Mouse (Mus musculus): ENCODE results near the gene Polr1b. TPM values are rescaled to one million over a fixed set of nuclear protein-coding genes. Genes with fewer than 3 reads are reported as not detected.

Gene Polr1b
- polyA plus RNA-seq, 1 experiment from 2014 or later = 28.5 TPM

DNA sequence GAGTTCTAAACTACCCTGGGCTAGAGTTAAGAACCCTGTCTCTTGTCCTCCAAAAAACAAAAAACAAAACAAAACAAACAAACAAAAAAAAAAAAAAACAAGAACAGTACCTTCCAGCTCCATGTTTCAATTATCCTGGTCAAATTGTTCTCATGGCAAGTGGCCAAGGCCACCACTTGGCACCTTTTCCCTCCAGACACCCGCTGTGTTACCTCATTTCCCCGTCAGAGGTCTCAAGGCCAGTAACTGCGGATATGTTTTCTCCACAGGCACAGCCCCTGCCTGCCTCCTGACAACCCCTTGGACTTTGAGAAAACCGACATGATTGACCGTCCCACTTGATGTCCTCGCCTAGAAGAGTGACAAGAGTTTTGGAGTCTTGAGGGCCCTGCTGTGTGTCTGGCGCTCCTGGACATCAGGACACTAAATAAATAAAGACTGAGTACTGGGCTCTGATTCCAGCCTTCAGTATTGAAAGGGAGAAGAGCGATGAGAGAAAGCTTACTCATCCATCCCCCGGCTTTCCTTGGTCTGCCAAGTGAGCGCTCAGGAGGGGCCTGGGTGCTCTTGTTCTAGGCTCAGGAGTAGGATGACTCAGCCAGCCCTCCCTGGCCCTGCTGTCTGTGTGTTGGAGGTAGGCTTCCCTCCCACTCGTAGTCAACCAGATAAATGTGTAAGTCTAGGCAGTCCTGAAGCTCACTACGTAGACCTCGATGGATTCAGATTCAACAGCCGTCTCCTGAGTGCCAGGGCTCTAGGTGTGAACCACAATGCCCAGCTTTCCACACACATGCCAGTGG, 32.4 kb downstream of the Polr1b start:
- H3K36me3 ChIP-seq (ENCODE audit: insufficient read depth) = peaks cover 19% of the 10 kb centered on the region
- H3K4me3 ChIP-seq (ENCODE audit: low read depth, low read length) = no peak overlapping the region
- H3K4me1 ChIP-seq (ENCODE audit: insufficient read depth) = peaks cover 7% of the 10 kb centered on the region
- TF ChIP-seq CTCF (IDR thresholded peaks at IDR 0.05; ENCODE audit: low read depth) = no peak
- no peak for DNase-seq
- H3K9ac ChIP-seq = no peak overlapping the region
- no peak for ATAC-seq (ENCODE audit: insufficient read depth)
- H3K9me3 ChIP-seq (ENCODE audit: low read depth, low read length) = no peaks in the 10 kb centered on the region; the same call in 1 of the 2 replicates
- no peak overlapping the region for H3K4me2 ChIP-seq
- H3K27me3 ChIP-seq (ENCODE audit: insufficient read depth, low read length) = no peaks in the 10 kb centered on the region
- WGBS = 95% methylated on average over 14 of the region's 14 CpGs
- H3K27ac ChIP-seq (ENCODE audit: low read depth) = no peak overlapping the region

DNA sequence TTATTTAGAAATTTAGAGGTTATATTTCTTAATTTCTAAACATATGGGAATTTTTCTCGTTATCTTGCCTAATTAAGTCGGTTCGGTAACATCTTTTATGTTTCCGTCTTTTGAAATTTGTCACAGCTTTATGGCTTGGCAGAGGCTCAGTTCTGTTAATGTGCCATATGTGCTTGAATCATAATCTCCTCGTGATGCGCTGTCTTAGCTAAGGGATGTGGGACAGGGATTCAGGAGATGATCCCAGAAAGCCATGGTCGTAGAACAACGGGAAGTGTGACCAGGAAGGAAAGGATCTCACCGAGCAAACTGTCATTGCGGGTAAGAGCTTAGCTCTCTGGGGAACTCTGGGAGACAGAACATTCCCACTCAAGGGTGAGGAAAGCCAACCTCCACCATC, 39.1 kb downstream of the Polr1b start:
- Histone ChIP-seq H3K4me2 (no peak overlapping the region), H3K27me3 (ENCODE audit: insufficient read depth, low read length) (no peaks in the 10 kb centered on the region), H3K4me1 (ENCODE audit: insufficient read depth) (no peaks in the 10 kb centered on the region), H3K4me3 (ENCODE audit: low read depth, low read length) (no peak overlapping the region), H3K27ac (ENCODE audit: low read depth) (no peak overlapping the region), H3K36me3 (ENCODE audit: insufficient read depth) (no peaks in the 10 kb centered on the region), H3K9me3 (ENCODE audit: low read depth, low read length) (no peaks in the 10 kb centered on the region), H3K9ac (no peak overlapping the region)
- WGBS = 78% methylated on average over 10 of the region's 10 CpGs
- ATAC-seq (ENCODE audit: insufficient read depth) (no peak), DNase-seq (no peak)
- TF ChIP-seq CTCF (IDR thresholded peaks at IDR 0.05; ENCODE audit: low read depth) = no peak

DNA sequence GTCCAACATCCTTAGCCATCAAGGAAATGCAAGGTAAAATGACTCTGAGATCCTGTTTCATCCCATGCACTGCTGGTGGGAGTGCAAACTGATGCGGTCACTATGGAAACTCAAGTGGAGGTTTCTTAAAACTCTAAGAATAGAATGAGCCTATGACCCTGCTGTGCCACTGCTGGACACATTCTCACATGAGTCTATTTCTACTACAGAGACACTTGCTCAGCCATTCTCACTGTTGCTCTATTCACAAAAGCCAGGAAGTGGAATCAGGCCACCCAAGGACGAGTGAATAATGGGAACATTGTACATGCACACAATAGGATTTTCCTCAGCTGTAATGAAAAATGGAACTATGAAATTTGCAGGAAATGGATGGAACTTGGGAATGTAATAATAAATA, 48.0 kb downstream of the Polr1b start:
- H3K4me3 ChIP-seq (ENCODE audit: low read depth, low read length) = no peak overlapping the region
- no peak overlapping the region for H3K27ac ChIP-seq (ENCODE audit: low read depth)
- peak; percentile 19 for DNase-seq
- H3K27me3 ChIP-seq (ENCODE audit: insufficient read depth, low read length) = no peaks in the 10 kb centered on the region
- no peaks in the 10 kb centered on the region for H3K36me3 ChIP-seq (ENCODE audit: insufficient read depth)
- no peak for ATAC-seq (ENCODE audit: insufficient read depth)
- WGBS = 59% methylated on average over 2 of the region's 2 CpGs
- 0 out of 2 replicates have a peak, but pooled peaks cover 3% of the 10 kb centered on the region for H3K4me1 ChIP-seq (ENCODE audit: insufficient read depth)
- no peak overlapping the region for H3K9ac ChIP-seq
- H3K4me2 ChIP-seq = no peak overlapping the region
- TF ChIP-seq CTCF (IDR thresholded peaks at IDR 0.05; ENCODE audit: low read depth) = no peak
- no peaks in the 10 kb centered on the region for H3K9me3 ChIP-seq (ENCODE audit: low read depth, low read length)

DNA sequence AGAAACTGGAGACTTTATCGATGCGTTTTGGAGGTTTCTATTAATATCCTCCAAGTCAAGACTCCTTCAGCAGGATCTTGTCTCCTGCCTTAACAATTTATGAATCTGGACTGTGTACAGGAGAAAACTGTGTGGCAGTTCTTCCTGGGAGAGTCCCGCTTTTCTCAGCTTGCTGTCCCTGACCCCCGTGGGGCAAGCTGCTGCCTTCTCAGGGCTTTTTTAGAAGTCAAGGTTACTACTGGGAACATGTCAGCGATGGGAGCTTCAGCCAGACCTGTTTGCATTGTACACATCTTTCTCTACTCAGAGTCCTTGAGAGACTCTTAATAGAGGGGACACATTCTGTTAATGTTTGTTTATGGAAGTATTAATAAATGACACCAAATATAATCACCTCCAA, 49.6 kb downstream of the Polr1b start:
- no peaks in the 10 kb centered on the region for H3K9me3 ChIP-seq (ENCODE audit: low read depth, low read length)
- DNase-seq = no peak
- no peak overlapping the region for H3K9ac ChIP-seq
- H3K4me2 ChIP-seq = no peak overlapping the region
- H3K4me1 ChIP-seq (ENCODE audit: insufficient read depth) = 0 out of 2 replicates have a peak, but pooled peaks cover 3% of the 10 kb centered on the region
- H3K27ac ChIP-seq (ENCODE audit: low read depth) = no peak overlapping the region
- TF ChIP-seq CTCF (IDR thresholded peaks at IDR 0.05; ENCODE audit: low read depth) = no peak
- 76% methylated on average over 5 of the region's 5 CpGs for WGBS
- no peak for ATAC-seq (ENCODE audit: insufficient read depth)
- no peaks in the 10 kb centered on the region for H3K36me3 ChIP-seq (ENCODE audit: insufficient read depth)
- no peaks in the 10 kb centered on the region for H3K27me3 ChIP-seq (ENCODE audit: insufficient read depth, low read length)
- H3K4me3 ChIP-seq (ENCODE audit: low read depth, low read length) = no peak overlapping the region

DNA sequence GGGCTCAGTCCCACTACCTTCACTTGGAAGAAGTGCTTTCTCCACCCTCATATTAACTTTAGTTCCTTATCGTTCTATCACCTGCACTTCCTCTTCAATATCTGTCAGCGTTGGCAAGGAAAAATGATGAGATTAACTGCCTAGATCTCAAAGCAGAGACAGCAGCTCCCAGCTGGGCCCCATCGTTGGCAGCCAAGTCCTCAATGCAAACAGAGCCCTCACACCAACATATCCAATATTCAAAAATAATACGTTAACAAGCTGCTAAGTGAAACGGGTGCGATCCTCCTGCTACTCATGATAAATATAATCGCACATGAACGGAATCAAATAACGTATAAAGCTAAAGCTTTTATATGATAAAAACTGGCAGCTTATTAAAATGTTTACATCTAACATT, 50.3 kb downstream of the Polr1b start:
- 45% methylated on average over 9 of the region's 9 CpGs for WGBS
- no peak overlapping the region for H3K4me2 ChIP-seq
- no peaks in the 10 kb centered on the region for H3K27me3 ChIP-seq (ENCODE audit: insufficient read depth, low read length)
- H3K4me3 ChIP-seq (ENCODE audit: low read depth, low read length) = no peak overlapping the region
- ATAC-seq (ENCODE audit: insufficient read depth) (no peak), DNase-seq (peak; percentile 24)
- TF ChIP-seq CTCF (IDR thresholded peaks at IDR 0.05; ENCODE audit: low read depth) = no peak
- no peaks in the 10 kb centered on the region for H3K9me3 ChIP-seq (ENCODE audit: low read depth, low read length)
- H3K36me3 ChIP-seq (ENCODE audit: insufficient read depth) = no peaks in the 10 kb centered on the region
- no peak overlapping the region for H3K27ac ChIP-seq (ENCODE audit: low read depth)
- no peak overlapping the region for H3K9ac ChIP-seq
- H3K4me1 ChIP-seq (ENCODE audit: insufficient read depth) = 0 out of 2 replicates have a peak, but pooled peaks cover 3% of the 10 kb centered on the region

DNA sequence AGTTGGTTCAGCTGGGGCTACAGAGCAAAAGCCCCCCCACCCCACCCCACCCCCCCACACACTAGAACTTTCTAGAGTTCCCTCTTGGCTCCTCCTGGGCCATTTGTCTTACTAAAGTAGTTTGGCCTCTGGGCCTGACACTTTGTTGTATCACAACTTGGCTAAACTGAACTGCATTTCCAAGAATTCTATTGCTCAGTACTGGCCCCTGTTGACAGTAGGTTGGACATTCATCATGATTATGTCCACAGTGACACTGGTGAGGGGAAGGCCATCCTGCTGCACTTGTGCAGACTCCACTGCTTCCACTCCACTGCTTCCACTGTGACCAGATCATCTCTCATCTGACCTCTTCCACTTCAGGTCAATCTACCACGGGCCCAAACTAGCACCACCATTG, 52.0 kb downstream of the Polr1b start:
- 0 out of 2 replicates have a peak, but pooled peaks cover 3% of the 10 kb centered on the region for H3K4me1 ChIP-seq (ENCODE audit: insufficient read depth)
- ATAC-seq (ENCODE audit: insufficient read depth) = no peak

DNA sequence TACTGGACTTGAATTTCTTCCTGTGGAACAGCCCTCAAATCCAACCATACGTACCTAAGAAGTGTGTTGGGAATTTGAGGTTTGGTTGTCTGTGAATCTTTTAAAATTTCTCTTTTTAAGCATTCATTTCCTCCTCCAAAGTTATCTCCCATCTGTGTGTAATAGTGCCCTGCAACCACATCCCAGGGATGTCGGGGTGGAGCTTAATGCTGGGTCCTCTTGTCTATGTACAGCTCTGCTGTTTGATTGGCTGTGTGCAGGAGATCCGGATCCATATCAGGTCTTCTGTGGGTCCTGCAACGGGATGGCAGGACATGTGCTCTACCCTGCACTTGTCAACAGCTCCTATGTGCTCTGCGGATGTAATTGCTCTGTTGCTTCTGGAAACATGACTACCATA, 64.0 kb downstream of the Polr1b start:
- no peak for TF ChIP-seq CTCF (IDR thresholded peaks at IDR 0.05; ENCODE audit: low read depth)
- ATAC-seq (ENCODE audit: insufficient read depth) (no peak), DNase-seq (no peak)
- H3K27ac ChIP-seq (ENCODE audit: low read depth) = no peak overlapping the region
- no peaks in the 10 kb centered on the region for H3K4me1 ChIP-seq (ENCODE audit: insufficient read depth)
- no peaks in the 10 kb centered on the region for H3K36me3 ChIP-seq (ENCODE audit: insufficient read depth)
- H3K9me3 ChIP-seq (ENCODE audit: low read depth, low read length) = no peaks in the 10 kb centered on the region
- 70% methylated on average over 5 of the region's 5 CpGs for WGBS
- no peak overlapping the region for H3K4me2 ChIP-seq
- no peaks in the 10 kb centered on the region for H3K27me3 ChIP-seq (ENCODE audit: insufficient read depth, low read length)
- H3K9ac ChIP-seq = no peak overlapping the region
- no peak overlapping the region for H3K4me3 ChIP-seq (ENCODE audit: low read depth, low read length)

More for the DNA sequence above, 52.0 kb downstream of the Polr1b start:
- no peaks in the 10 kb centered on the region for H3K9me3 ChIP-seq (ENCODE audit: low read depth, low read length)
- H3K9ac ChIP-seq = no peak overlapping the region
- no peak overlapping the region for H3K4me3 ChIP-seq (ENCODE audit: low read depth, low read length)
- TF ChIP-seq CTCF (IDR thresholded peaks at IDR 0.05; ENCODE audit: low read depth) = 0 out of 2 replicates have a peak, but pooled peaks have one; percentile 18
- no peak overlapping the region for H3K27ac ChIP-seq (ENCODE audit: low read depth)
- H3K36me3 ChIP-seq (ENCODE audit: insufficient read depth) = no peaks in the 10 kb centered on the region
- no peak overlapping the region for H3K4me2 ChIP-seq
- WGBS = 44% methylated on average over 1 of the region's 1 CpGs
- no peak for DNase-seq
- no peaks in the 10 kb centered on the region for H3K27me3 ChIP-seq (ENCODE audit: insufficient read depth, low read length)

Measured in lung, embryonic 14.5 days (tissue).